Mouse (Mus musculus) kidney, postnatal 0 days (tissue): ENCODE measurements around the gene Slc18a2. TPM values are rescaled to one million over a fixed set of nuclear protein-coding genes. Genes with fewer than 3 reads are reported as not detected.

ENCODE experiments used
- ATAC-seq: fragments of 200-750 bp; cut with Nextera tagmentation; replicated peaks from 2 replicates; pipeline ENCODE4 v1.8.0; 2017; ENCODE audit warnings: low read depth, moderate number of reproducible peaks, moderate TSS enrichment, moderate library complexity; ENCODE audit not compliant: low FRiP score
- DNase-seq: peaks from one replicate; pipeline ENCODE4 v3.0.0-alpha.2; 2016; ENCODE audit warnings: low spot score
- H3K27ac ChIP-seq: fragments of 300-500 bp; sonication (generic); 2 replicates; pipeline ENCODE4 v1.5.1; 2014; ENCODE audit warnings: mild to moderate bottlenecking
- H3K27me3 ChIP-seq: fragments of 300-500 bp; sonication (generic); 2 replicates; pipeline ENCODE4 v1.6.1; 2014; ENCODE audit warnings: low read length, mixed read lengths; ENCODE audit not compliant: insufficient read depth
- H3K36me3 ChIP-seq: fragments of 300-500 bp; sonication (generic); 2 replicates; pipeline ENCODE4 v1.6.1; 2014; ENCODE audit warnings: low read length, mixed read lengths; ENCODE audit not compliant: insufficient read depth
- H3K4me1 ChIP-seq: fragments of 300-500 bp; sonication (generic); replicated peaks from 2 replicates; pipeline ENCODE4 v1.6.1; 2014; ENCODE audit warnings: antibody characterized with exemption, low read length, mixed read lengths; ENCODE audit not compliant: insufficient read depth
- H3K4me2 ChIP-seq: fragments of 300-500 bp; sonication (generic); 2 replicates; pipeline ENCODE4 v1.6.1; 2014; ENCODE audit warnings: mild to moderate bottlenecking, low read length, moderate library complexity, mixed read lengths
- H3K4me3 ChIP-seq: fragments of 300-500 bp; sonication (generic); replicated peaks from 2 replicates; pipeline ENCODE4 v1.5.1; 2014; ENCODE audit warnings: low read depth, low read length
- H3K9ac ChIP-seq: fragments of 300-500 bp; sonication (generic); 2 replicates; pipeline ENCODE4 v1.6.1; 2014; ENCODE audit warnings: low read depth, low read length
- H3K9me3 ChIP-seq: fragments of 300-500 bp; sonication (generic); replicated peaks from 2 replicates; pipeline ENCODE4 v1.6.1; 2016; ENCODE audit warnings: low read length, inconsistent platforms, mixed read lengths
- CTCF ChIP-seq: IDR thresholded peaks from 2 replicates; pipeline ENCODE4 v1.5.1; 2016; ENCODE audit warnings: antibody characterized with exemption, low read depth, mild to moderate bottlenecking, moderate library complexity
- WGBS: fragments of 180-500 bp; shearing (Covaris S2); extraction: QIAGEN DNeasy Blood & Tissue Kit; methylation state at CpG from one replicate; pipeline ENCODE4 v1.1.7; 2014; 5-methylcytosine and 5-hydroxymethylcytosine counted together
- polyA plus RNA-seq: library from polyadenylated mRNA; unstranded; fragments of >200 nt; fragmentation: Nextera tagmentation; extraction: Ambion mirVana; gene quantifications from 2 replicates; pipeline ENCODE4 v1.2.1, GENCODE M21; 2015

Slc18a2 gene
- polyA plus RNA-seq, 1 experiment from 2014 or later = 4.1 TPM

- ATAC-seq (no peak), DNase-seq (no peak)
- no peak for TF ChIP-seq CTCF
- no peak overlapping the region for H3K4me3 ChIP-seq
- H3K4me1 ChIP-seq = no peaks in the 10 kb centered on the region; the same call in 1 of the 2 replicates
- no peaks in the 10 kb centered on the region for H3K9me3 ChIP-seq
- H3K4me2 ChIP-seq = no peak overlapping the region
- H3K27ac ChIP-seq = no peak overlapping the region
- H3K27me3 ChIP-seq = no peaks in the 10 kb centered on the region
- WGBS = 84% methylated on average over 3 of the region's 3 CpGs
- no peaks in the 10 kb centered on the region for H3K36me3 ChIP-seq
- no peak overlapping the region for H3K9ac ChIP-seq
These were observed 77.4 kb downstream of the Slc18a2 start for GRCm38 (mm10) chr19:59337872-59338681.

- Histone ChIP-seq H3K27ac (no peak overlapping the region), H3K9me3 (no peaks in the 10 kb centered on the region), H3K4me3 (no peak overlapping the region), H3K4me2 (no peak overlapping the region), H3K4me1 (peaks cover 6% of the 10 kb centered on the region; the same call in 1 of the 2 replicates), H3K27me3 (no peaks in the 10 kb centered on the region), H3K36me3 (no peaks in the 10 kb centered on the region), H3K9ac (no peak overlapping the region)
- TF ChIP-seq CTCF = no peak
- ATAC-seq (no peak), DNase-seq (no peak)
- 81% methylated on average over 3 of the region's 3 CpGs for WGBS
These were observed 79.2 kb downstream of the Slc18a2 start for GRCm38 (mm10) chr19:59339908-59340307.

GRCm38 (mm10) chr19:59342964-59343363 lies 82.3 kb downstream of the Slc18a2 start:
- H3K9ac ChIP-seq = no peak overlapping the region
- 0 out of 2 replicates have a peak overlapping the region, but pooled peaks have one; percentile 14 for H3K4me3 ChIP-seq
- no peak for TF ChIP-seq CTCF
- DNase-seq (no peak), ATAC-seq (no peak)
- no peaks in the 10 kb centered on the region for H3K36me3 ChIP-seq
- peak overlapping the region; percentile 97 for H3K4me2 ChIP-seq
- H3K4me1 ChIP-seq = peaks cover 6% of the 10 kb centered on the region; the same call in 1 of the 2 replicates
- H3K9me3 ChIP-seq = no peaks in the 10 kb centered on the region
- WGBS = 28% methylated on average over 2 of the region's 2 CpGs
- H3K27me3 ChIP-seq = no peaks in the 10 kb centered on the region
- no peak overlapping the region for H3K27ac ChIP-seq

GRCm38 (mm10) chr19:59344304-59344711 lies 83.6 kb downstream of the Slc18a2 start:
- Histone ChIP-seq H3K9me3 (no peaks in the 10 kb centered on the region), H3K4me2 (peak overlapping the region; percentile 97), H3K4me1 (peaks cover 6% of the 10 kb centered on the region; the same call in 1 of the 2 replicates), H3K27me3 (no peaks in the 10 kb centered on the region), H3K4me3 (peak overlapping the region; percentile 93), H3K9ac (peak overlapping the region; percentile 92), H3K27ac (no peak overlapping the region), H3K36me3 (no peaks in the 10 kb centered on the region)
- TF ChIP-seq CTCF = no peak
- DNase-seq (peak; percentile 12), ATAC-seq (no peak)
- WGBS = under 1% methylated on average over 14 of the region's 14 CpGs

DNA sequence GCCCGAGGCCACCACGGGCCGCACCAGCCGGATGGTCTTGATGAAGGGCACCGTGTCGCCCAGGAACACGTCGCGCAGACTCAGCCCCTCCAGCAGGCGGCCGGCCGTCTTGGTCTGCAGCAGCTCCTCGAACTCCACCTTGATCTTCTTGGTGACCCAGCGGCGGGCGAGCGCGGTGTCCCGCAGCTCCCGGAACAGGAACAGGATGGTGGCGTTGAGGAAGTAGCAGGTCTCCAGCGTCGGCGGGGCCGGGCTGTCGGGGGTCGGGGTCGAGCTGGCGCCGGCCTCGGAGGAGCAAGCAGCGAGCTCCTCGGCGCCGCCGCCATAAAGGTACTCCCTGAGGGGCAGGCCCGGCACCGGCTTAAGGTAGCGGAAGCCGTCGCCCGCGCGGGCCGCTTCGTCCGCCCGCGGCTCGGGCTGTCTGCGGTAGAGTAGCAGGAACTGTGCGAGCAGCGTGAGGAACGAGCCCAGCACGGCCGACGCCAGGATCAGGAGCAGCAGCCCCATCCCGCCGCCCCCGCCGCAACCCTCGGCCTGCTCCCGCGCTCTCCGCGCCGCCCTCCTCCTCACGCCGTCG lies 84.5 kb downstream of the Slc18a2 start:
- Histone ChIP-seq H3K36me3 (no peaks in the 10 kb centered on the region), H3K4me1 (peaks cover 6% of the 10 kb centered on the region; the same call in 1 of the 2 replicates)

More for the DNA sequence above, 84.5 kb downstream of the Slc18a2 start:
- Histone ChIP-seq H3K27ac (peak overlapping the region; percentile 93), H3K4me3 (peak overlapping the region; percentile 93), H3K27me3 (no peaks in the 10 kb centered on the region), H3K9me3 (no peaks in the 10 kb centered on the region), H3K9ac (peak overlapping the region; percentile 92), H3K4me2 (peak overlapping the region; percentile 97)
- peak; percentile 25; the same call in 1 of the 2 replicates for TF ChIP-seq CTCF
- peak; percentile 52 for ATAC-seq
- peak; percentile 72 for DNase-seq
- under 1% methylated on average over 67 of the region's 70 CpGs for WGBS

Other genes with a start within 250 kb of the Slc18a2 start
- gene Shtn1, start 184.8 kb upstream of the Slc18a2 start, polyA plus RNA-seq = 3.4 and 4.7 TPM in 2 replicates
- not detected in 2 replicates for gene Vax1, start 90.8 kb upstream of the Slc18a2 start, polyA plus RNA-seq
- not detected in 2 replicates for gene Kcnk18, start 41.7 kb upstream of the Slc18a2 start, polyA plus RNA-seq
- gene Rps12-ps3, start 61.4 kb downstream of the Slc18a2 start, polyA plus RNA-seq = 23.1 and 38.7 TPM in 2 replicates
- gene Pdzd8, start 84.9 kb downstream of the Slc18a2 start, polyA plus RNA-seq = 8.1 and 8.8 TPM in 2 replicates
- gene Emx2, start 197.5 kb downstream of the Slc18a2 start, polyA plus RNA-seq = 24.2 and 25.4 TPM in 2 replicates